Mouse (Mus musculus): ENCODE data around the gene Edil3.

Edil3 gene

GRCm38 (mm10) chr13:88821440-88822331 is at the start of gene Edil3:
Edil3 (plus strand) TSS chr13:88821472.
- Histone ChIP-seq H3K9me3 (ENCODE audit: low read length) (no peaks in the 10 kb centered on the region), H3K36me3 (ENCODE audit: insufficient read depth, low read length) (no peaks in the 10 kb centered on the region), H3K4me3 (replicated peaks; ENCODE audit: low read length) (peak within 1 kb of the TSS; percentile 82), H3K4me1 (replicated peaks; ENCODE audit: low read depth, low read length) (peaks cover 27% of the 10 kb centered on the region), H3K27me3 (ENCODE audit: insufficient read depth, low read length) (peaks cover 34% of the 10 kb centered on the region)
- TF ChIP-seq POU5F1 (IDR thresholded peaks at IDR 0.05; ENCODE audit: borderline replicate concordance, low read length) (no peak), CTCF (conservative IDR thresholded peaks at IDR 0.05; ENCODE audit: low read length) (no peak), NANOG (IDR thresholded peaks at IDR 0.05; ENCODE audit: borderline replicate concordance, low read length) (no peak)

DNA sequence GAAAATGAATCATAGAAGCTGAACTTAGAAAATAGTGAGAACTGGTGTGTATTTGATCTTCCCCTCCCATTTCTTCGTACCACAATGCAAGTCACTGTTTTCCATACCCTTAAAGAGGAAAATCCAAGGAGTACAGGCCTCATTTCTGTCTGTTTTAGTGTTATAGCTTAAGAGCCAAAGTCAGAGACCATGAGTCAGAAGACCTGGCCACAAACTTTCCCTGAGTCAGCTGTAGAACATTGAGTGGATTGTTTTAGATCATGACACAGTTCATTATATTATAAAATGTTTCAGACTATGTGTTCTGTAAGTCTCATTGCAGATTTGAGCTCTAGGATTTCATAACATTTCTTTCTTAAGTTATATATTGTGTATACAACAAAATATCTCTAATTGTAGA is 22.1 kb upstream of the Edil3 start:
- no peaks in the 10 kb centered on the region for H3K27me3 ChIP-seq (ENCODE audit: insufficient read depth, low read length)
- no peaks in the 10 kb centered on the region for H3K36me3 ChIP-seq (ENCODE audit: insufficient read depth, low read length)
- H3K4me1 ChIP-seq (replicated peaks; ENCODE audit: low read depth, low read length): no peaks in the 10 kb centered on the region
- peaks cover 3% of the 10 kb centered on the region; the same call in 1 of the 2 replicates for H3K9me3 ChIP-seq (ENCODE audit: low read length)
- no peak overlapping the region for H3K4me3 ChIP-seq (replicated peaks; ENCODE audit: low read length)
- TF ChIP-seq NANOG (IDR thresholded peaks at IDR 0.05; ENCODE audit: borderline replicate concordance, low read length) (no peak), CTCF (conservative IDR thresholded peaks at IDR 0.05; ENCODE audit: low read length) (no peak), POU5F1 (IDR thresholded peaks at IDR 0.05; ENCODE audit: borderline replicate concordance, low read length) (no peak)

GRCm38 (mm10) chr13:88801006-88801405 is 20.3 kb upstream of the Edil3 start:
- Histone ChIP-seq H3K4me3 (replicated peaks; ENCODE audit: low read length) (no peak overlapping the region), H3K4me1 (replicated peaks; ENCODE audit: low read depth, low read length) (no peaks in the 10 kb centered on the region), H3K36me3 (ENCODE audit: insufficient read depth, low read length) (no peaks in the 10 kb centered on the region), H3K27me3 (ENCODE audit: insufficient read depth, low read length) (no peaks in the 10 kb centered on the region), H3K9me3 (ENCODE audit: low read length) (peaks cover 3% of the 10 kb centered on the region; the same call in 1 of the 2 replicates)
- no peak for TF ChIP-seq NANOG (IDR thresholded peaks at IDR 0.05; ENCODE audit: borderline replicate concordance, low read length)

GRCm38 (mm10) chr13:88805838-88806237 is 15.4 kb upstream of the Edil3 start:
- Histone ChIP-seq H3K36me3 (ENCODE audit: insufficient read depth, low read length) (no peaks in the 10 kb centered on the region), H3K4me1 (replicated peaks; ENCODE audit: low read depth, low read length) (no peaks in the 10 kb centered on the region), H3K9me3 (ENCODE audit: low read length) (peaks cover 3% of the 10 kb centered on the region; the same call in 1 of the 2 replicates), H3K4me3 (replicated peaks; ENCODE audit: low read length) (no peak overlapping the region), H3K27me3 (ENCODE audit: insufficient read depth, low read length) (no peaks in the 10 kb centered on the region)
- TF ChIP-seq CTCF (conservative IDR thresholded peaks at IDR 0.05; ENCODE audit: low read length): no peak
- no peak for TF ChIP-seq NANOG (IDR thresholded peaks at IDR 0.05; ENCODE audit: borderline replicate concordance, low read length)
- no peak for TF ChIP-seq POU5F1 (IDR thresholded peaks at IDR 0.05; ENCODE audit: borderline replicate concordance, low read length)

- H3K4me1 ChIP-seq (replicated peaks; ENCODE audit: low read depth, low read length): no peaks in the 10 kb centered on the region
- no peak for TF ChIP-seq POU5F1 (IDR thresholded peaks at IDR 0.05; ENCODE audit: borderline replicate concordance, low read length)
- no peak for TF ChIP-seq CTCF (conservative IDR thresholded peaks at IDR 0.05; ENCODE audit: low read length)
- TF ChIP-seq NANOG (IDR thresholded peaks at IDR 0.05; ENCODE audit: borderline replicate concordance, low read length): no peak
- H3K27me3 ChIP-seq (ENCODE audit: insufficient read depth, low read length): no peaks in the 10 kb centered on the region
- no peaks in the 10 kb centered on the region for H3K9me3 ChIP-seq (ENCODE audit: low read length)
- no peaks in the 10 kb centered on the region for H3K36me3 ChIP-seq (ENCODE audit: insufficient read depth, low read length)
- H3K4me3 ChIP-seq (replicated peaks; ENCODE audit: low read length): no peak overlapping the region
Measured at GRCm38 (mm10) chr13:88806269-88806668, 15.0 kb upstream of the Edil3 start.

- no peaks in the 10 kb centered on the region for H3K36me3 ChIP-seq (ENCODE audit: insufficient read depth, low read length)
Measured at GRCm38 (mm10) chr13:88810097-88810496, 11.2 kb upstream of the Edil3 start.

DNA sequence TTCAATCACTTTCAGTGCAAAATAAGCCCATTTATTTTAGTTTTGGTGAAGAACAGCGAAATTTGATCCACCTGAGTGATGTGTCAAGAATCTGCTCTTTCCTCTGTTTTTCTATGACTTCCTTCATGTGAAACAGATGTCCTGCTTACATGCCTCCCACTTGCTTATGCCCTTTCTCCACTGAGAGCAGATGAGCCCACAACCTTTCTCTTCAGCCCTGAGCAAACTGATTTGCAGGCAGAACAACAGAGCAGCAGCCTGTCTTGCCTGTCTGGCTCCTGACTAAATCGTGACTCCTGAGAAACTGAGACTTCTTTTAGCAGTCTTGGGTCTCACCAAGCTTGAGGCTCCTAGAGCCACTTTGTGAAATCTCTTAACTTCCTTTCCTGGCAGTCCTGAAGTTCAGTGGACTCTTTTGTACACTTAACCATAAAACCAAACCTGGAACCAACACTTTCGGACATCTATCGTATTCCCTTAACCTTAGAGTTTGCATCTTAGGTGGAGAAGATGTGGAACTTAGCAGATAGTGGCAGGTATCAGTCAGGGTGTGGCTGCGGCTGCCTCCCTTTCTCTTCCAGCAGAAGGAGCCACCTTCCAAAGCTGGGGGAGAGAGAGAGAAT is 475 bp upstream of the Edil3 start:
- Histone ChIP-seq H3K4me3 (replicated peaks; ENCODE audit: low read length) (peak overlapping the region; percentile 82), H3K27me3 (ENCODE audit: insufficient read depth, low read length) (peaks cover 34% of the 10 kb centered on the region), H3K9me3 (ENCODE audit: low read length) (no peaks in the 10 kb centered on the region), H3K36me3 (ENCODE audit: insufficient read depth, low read length) (no peaks in the 10 kb centered on the region), H3K4me1 (replicated peaks; ENCODE audit: low read depth, low read length) (peaks cover 27% of the 10 kb centered on the region)
- TF ChIP-seq CTCF (conservative IDR thresholded peaks at IDR 0.05; ENCODE audit: low read length): no peak
- no peak for TF ChIP-seq NANOG (IDR thresholded peaks at IDR 0.05; ENCODE audit: borderline replicate concordance, low read length)
- TF ChIP-seq POU5F1 (IDR thresholded peaks at IDR 0.05; ENCODE audit: borderline replicate concordance, low read length): no peak

More at GRCm38 (mm10) chr13:88810097-88810496, 11.2 kb upstream of the Edil3 start:
- Histone ChIP-seq H3K27me3 (ENCODE audit: insufficient read depth, low read length) (no peaks in the 10 kb centered on the region), H3K4me3 (replicated peaks; ENCODE audit: low read length) (no peak overlapping the region), H3K4me1 (replicated peaks; ENCODE audit: low read depth, low read length) (no peaks in the 10 kb centered on the region), H3K9me3 (ENCODE audit: low read length) (no peaks in the 10 kb centered on the region)
- TF ChIP-seq CTCF (conservative IDR thresholded peaks at IDR 0.05; ENCODE audit: low read length) (no peak), POU5F1 (IDR thresholded peaks at IDR 0.05; ENCODE audit: borderline replicate concordance, low read length) (no peak), NANOG (IDR thresholded peaks at IDR 0.05; ENCODE audit: borderline replicate concordance, low read length) (no peak)

- Histone ChIP-seq H3K4me1 (replicated peaks; ENCODE audit: low read depth, low read length) (peaks cover 27% of the 10 kb centered on the region), H3K4me3 (replicated peaks; ENCODE audit: low read length) (peak overlapping the region; percentile 82), H3K9me3 (ENCODE audit: low read length) (no peaks in the 10 kb centered on the region), H3K27me3 (ENCODE audit: insufficient read depth, low read length) (peaks cover 34% of the 10 kb centered on the region), H3K36me3 (ENCODE audit: insufficient read depth, low read length) (no peaks in the 10 kb centered on the region)
- no peak for TF ChIP-seq POU5F1 (IDR thresholded peaks at IDR 0.05; ENCODE audit: borderline replicate concordance, low read length)
- no peak for TF ChIP-seq CTCF (conservative IDR thresholded peaks at IDR 0.05; ENCODE audit: low read length)
- TF ChIP-seq NANOG (IDR thresholded peaks at IDR 0.05; ENCODE audit: borderline replicate concordance, low read length): no peak
Measured at GRCm38 (mm10) chr13:88822332-88822895, 1.1 kb downstream of the Edil3 start.

All from E14TG2a.4 (cell line).